Mouse (Mus musculus) right cerebral cortex, adult 18-20 months (tissue): ENCODE data around the gene Galnt10.

Experiments
- DNase-seq: peaks from one replicate; pipeline ENCODE4 v3.0.0; 2022; ENCODE audit warnings: mixed read lengths

Gene Galnt10

GRCm38 (mm10) chr11:57645018-57645559, at the start of gene Galnt10:
TSS of gene Galnt10 (plus strand) at chr11:57645442.
- DNase-seq = peak; percentile 84

GRCm38 (mm10) chr11:57595899-57596298, 49.3 kb upstream of the Galnt10 start:
- DNase-seq = no peak

GRCm38 (mm10) chr11:57598161-57598560, 47.1 kb upstream of the Galnt10 start:
- peak; percentile 76 for DNase-seq

- no peak for DNase-seq
Observed at GRCm38 (mm10) chr11:57599304-57599703, 45.9 kb upstream of the Galnt10 start.

GRCm38 (mm10) chr11:57600113-57600512, 45.1 kb upstream of the Galnt10 start:
- DNase-seq = no peak

GRCm38 (mm10) chr11:57600621-57601121, 44.6 kb upstream of the Galnt10 start:
- peak; percentile 43 for DNase-seq

GRCm38 (mm10) chr11:57601806-57602455, 43.3 kb upstream of the Galnt10 start:
- DNase-seq = no peak

- DNase-seq = no peak
Observed at GRCm38 (mm10) chr11:57605086-57605485, 40.2 kb upstream of the Galnt10 start.

GRCm38 (mm10) chr11:57605660-57606059, 39.6 kb upstream of the Galnt10 start:
- no peak for DNase-seq

GRCm38 (mm10) chr11:57614502-57614901, 30.7 kb upstream of the Galnt10 start:
- no peak for DNase-seq

GRCm38 (mm10) chr11:57615286-57615685, 30.0 kb upstream of the Galnt10 start:
- DNase-seq = no peak

GRCm38 (mm10) chr11:57615871-57616270, 29.4 kb upstream of the Galnt10 start:
- DNase-seq = no peak

- peak; percentile 32 for DNase-seq
Observed at GRCm38 (mm10) chr11:57617526-57618264, 27.5 kb upstream of the Galnt10 start.

GRCm38 (mm10) chr11:57621472-57621871, 23.8 kb upstream of the Galnt10 start:
- DNase-seq = no peak

GRCm38 (mm10) chr11:57621876-57622275, 23.4 kb upstream of the Galnt10 start:
- DNase-seq = no peak

- no peak for DNase-seq
Observed at GRCm38 (mm10) chr11:57624490-57624893, 20.8 kb upstream of the Galnt10 start.

GRCm38 (mm10) chr11:57625465-57625864, 19.8 kb upstream of the Galnt10 start:
- DNase-seq = no peak

- no peak for DNase-seq
Observed at GRCm38 (mm10) chr11:57627086-57627735, 18.0 kb upstream of the Galnt10 start.

- DNase-seq = no peak
Observed at GRCm38 (mm10) chr11:57631805-57632485, 13.3 kb upstream of the Galnt10 start.

GRCm38 (mm10) chr11:57633006-57633405, 12.2 kb upstream of the Galnt10 start:
- DNase-seq = no peak

GRCm38 (mm10) chr11:57633975-57634585, 11.2 kb upstream of the Galnt10 start:
- DNase-seq = no peak

GRCm38 (mm10) chr11:57635148-57635547, 10.1 kb upstream of the Galnt10 start:
- no peak for DNase-seq
